Mouse (Mus musculus) kidney, postnatal 36 days (tissue): ENCODE data around the gene Capn5.
"Not testable (repeated sequence)": the region's sequence is repeated elsewhere in the genome, so short reads cannot be mapped to it uniquely, and the experiment has no call there.

Experiments used
- DNase-seq, 2 experiments: peaks; one replicate each; pipeline ENCODE4 v3.0.0; 2021 to 2022; ENCODE audit warnings: mixed read lengths in 2 of 2

Gene Capn5

GRCm38 (mm10) chr7:98177929-98178559, at the start of gene Capn5:
Gene Capn5 (minus strand): TSS chr7:98178274.
- DNase-seq: peak; percentile 61 to 76

- no peak for DNase-seq
Measured at GRCm38 (mm10) chr7:98223796-98224195, 45.7 kb upstream of the Capn5 start.

GRCm38 (mm10) chr7:98216713-98217112, 38.6 kb upstream of the Capn5 start:
- DNase-seq: no peak

- no peak for DNase-seq
Measured at GRCm38 (mm10) chr7:98202946-98203345, 24.9 kb upstream of the Capn5 start.

GRCm38 (mm10) chr7:98201493-98202028, 23.5 kb upstream of the Capn5 start:
- DNase-seq: no peak

- no peak for DNase-seq
Measured at GRCm38 (mm10) chr7:98200396-98200795, 22.3 kb upstream of the Capn5 start.

GRCm38 (mm10) chr7:98199381-98199780, 21.3 kb upstream of the Capn5 start, which contains the start of gene B3gnt6:
Gene B3gnt6 (minus strand): TSS chr7:98199481.
- DNase-seq: no peak

- DNase-seq: no peak
Measured at GRCm38 (mm10) chr7:98195151-98195801, 17.2 kb upstream of the Capn5 start.

GRCm38 (mm10) chr7:98194026-98194792, 16.1 kb upstream of the Capn5 start:
- DNase-seq: peak in 1 of 2 experiments; percentile 38

GRCm38 (mm10) chr7:98193515-98194025, 15.5 kb upstream of the Capn5 start:
- DNase-seq: peak in 1 of 2 experiments; percentile 52

- peak; percentile 59 to 82 for DNase-seq
Measured at GRCm38 (mm10) chr7:98191571-98192250, 13.6 kb upstream of the Capn5 start.

- DNase-seq: no peak
Measured at GRCm38 (mm10) chr7:98190578-98190977, 12.5 kb upstream of the Capn5 start.

GRCm38 (mm10) chr7:98189745-98190144, 11.7 kb upstream of the Capn5 start:
- no peak for DNase-seq

- DNase-seq: no peak
Measured at GRCm38 (mm10) chr7:98188680-98189079, 10.6 kb upstream of the Capn5 start.

GRCm38 (mm10) chr7:98188238-98188637, 10.2 kb upstream of the Capn5 start:
- no peak for DNase-seq

GRCm38 (mm10) chr7:98187332-98187731, 9.3 kb upstream of the Capn5 start:
- not testable (repeated sequence) for DNase-seq

GRCm38 (mm10) chr7:98186637-98187036, 8.6 kb upstream of the Capn5 start:
- no peak for DNase-seq

GRCm38 (mm10) chr7:98185326-98185725, 7.3 kb upstream of the Capn5 start:
- peak; percentile 53 to 59 for DNase-seq

- DNase-seq: peak; percentile 39 to 70
Measured at GRCm38 (mm10) chr7:98178560-98179231, 622 bp upstream of the Capn5 start.

GRCm38 (mm10) chr7:98177566-98177928, 527 bp downstream of the Capn5 start:
- no peak for DNase-seq

- no peak for DNase-seq
Measured at GRCm38 (mm10) chr7:98177071-98177485, 996 bp downstream of the Capn5 start.
